Mouse (Mus musculus) stomach, postnatal 0 days (tissue): ENCODE data around the gene Tbrg1. TPM values are rescaled to one million over a fixed set of nuclear protein-coding genes. Genes with fewer than 3 reads are reported as not detected.
A peak's percentile ranks its signal among the peaks of the same experiment; 100 is the strongest.

Source experiments
- ATAC-seq: fragments of 200-750 bp; cut with Nextera tagmentation; 2 replicates; pipeline ENCODE4 v1.8.0; 2017; ENCODE audit not compliant: low FRiP score, low TSS enrichment
- DNase-seq: peaks from one replicate; pipeline ENCODE4 v3.0.0-alpha.2; 2016; ENCODE audit warnings: low spot score
- H3K27ac ChIP-seq: fragments of 300-500 bp; sonication (generic); replicated peaks from 2 replicates; pipeline ENCODE4 v1.5.1; 2014; ENCODE audit warnings: mild to moderate bottlenecking, control low read depth
- H3K27me3 ChIP-seq: fragments of 300-500 bp; sonication (generic); 2 replicates; pipeline ENCODE4 v1.6.1; 2014; ENCODE audit warnings: low read length; ENCODE audit not compliant: control insufficient read depth, insufficient read depth
- H3K36me3 ChIP-seq: fragments of 300-500 bp; sonication (generic); 2 replicates; pipeline ENCODE4 v1.6.1; 2014; ENCODE audit warnings: low read length, mixed read lengths; ENCODE audit not compliant: control insufficient read depth, insufficient read depth
- H3K4me1 ChIP-seq: fragments of 300-500 bp; sonication (generic); replicated peaks from 2 replicates; pipeline ENCODE4 v1.6.1; 2014; ENCODE audit warnings: antibody characterized with exemption; ENCODE audit not compliant: control insufficient read depth, insufficient read depth
- H3K4me2 ChIP-seq: fragments of 300-500 bp; sonication (generic); replicated peaks from 2 replicates; pipeline ENCODE4 v1.6.1; 2014; ENCODE audit warnings: low read depth, mild to moderate bottlenecking, control low read depth, moderate library complexity
- H3K4me3 ChIP-seq: fragments of 300-500 bp; sonication (generic); 2 replicates; pipeline ENCODE4 v1.5.1; 2014; ENCODE audit warnings: low read depth, low read length, control low read depth
- H3K9ac ChIP-seq: fragments of 300-500 bp; sonication (generic); 2 replicates; pipeline ENCODE4 v1.6.1; 2014; ENCODE audit warnings: mild to moderate bottlenecking, low read length, control low read depth, mixed read lengths
- H3K9me3 ChIP-seq: fragments of 300-500 bp; sonication (generic); 2 replicates; pipeline ENCODE4 v1.6.1; 2016; ENCODE audit warnings: low read length; ENCODE audit not compliant: control insufficient read depth
- CTCF ChIP-seq: IDR thresholded peaks from 2 replicates; pipeline ENCODE4 v1.5.1; 2016; ENCODE audit warnings: antibody characterized with exemption, low read depth, mild to moderate bottlenecking, moderate library complexity
- EP300 ChIP-seq: optimal IDR thresholded peaks from 2 replicates; pipeline ENCODE3; 2016; ENCODE audit warnings: antibody characterized with exemption
- WGBS: fragments of 180-500 bp; shearing (Covaris S2); extraction: QIAGEN DNeasy Blood & Tissue Kit; methylation state at CpG from one replicate; pipeline ENCODE4 v1.1.7; 2014; 5-methylcytosine and 5-hydroxymethylcytosine counted together
- polyA plus RNA-seq: library from polyadenylated mRNA; unstranded; fragments of >200 nt; fragmentation: Nextera tagmentation; extraction: Ambion mirVana; gene quantifications from 2 replicates; pipeline ENCODE4 v1.2.1, GENCODE M21; 2015

Gene Tbrg1
- polyA plus RNA-seq, 1 experiment from 2014 or later = 180 TPM

GRCm38 (mm10) chr9:37623981-37624380 lies 33.1 kb downstream of the Tbrg1 start:
- DNase-seq = no peak
- Histone ChIP-seq H3K36me3 (no peaks in the 10 kb centered on the region), H3K4me2 (no peak overlapping the region), H3K27ac (no peak overlapping the region), H3K9me3 (no peaks in the 10 kb centered on the region), H3K9ac (no peak overlapping the region), H3K27me3 (no peaks in the 10 kb centered on the region), H3K4me1 (no peaks in the 10 kb centered on the region), H3K4me3 (no peak overlapping the region)
- no peak for ATAC-seq
- TF ChIP-seq CTCF (no peak), EP300 (no peak)
- 66% methylated on average over 3 of the region's 3 CpGs for WGBS

GRCm38 (mm10) chr9:37621290-37621689 lies 35.8 kb downstream of the Tbrg1 start:
- Histone ChIP-seq H3K9ac (no peak overlapping the region), H3K27ac (no peak overlapping the region), H3K4me1 (no peaks in the 10 kb centered on the region), H3K27me3 (no peaks in the 10 kb centered on the region), H3K4me3 (no peak overlapping the region), H3K9me3 (no peaks in the 10 kb centered on the region), H3K36me3 (no peaks in the 10 kb centered on the region), H3K4me2 (no peak overlapping the region)
- DNase-seq (no peak), ATAC-seq (no peak)
- 80% methylated on average over 6 of the region's 6 CpGs for WGBS
- TF ChIP-seq EP300 (no peak), CTCF (no peak)

GRCm38 (mm10) chr9:37616770-37617169 lies 40.3 kb downstream of the Tbrg1 start:
- Histone ChIP-seq H3K4me2 (no peak overlapping the region), H3K4me3 (no peak overlapping the region), H3K36me3 (no peaks in the 10 kb centered on the region), H3K27me3 (no peaks in the 10 kb centered on the region), H3K27ac (no peak overlapping the region), H3K9me3 (no peaks in the 10 kb centered on the region), H3K9ac (no peak overlapping the region), H3K4me1 (no peaks in the 10 kb centered on the region)
- TF ChIP-seq CTCF (peak; percentile 86), EP300 (no peak)
- no peak for ATAC-seq
- DNase-seq = peak; percentile 17
- 62% methylated on average over 2 of the region's 2 CpGs for WGBS

- ATAC-seq (no peak), DNase-seq (no peak)
- no peak for TF ChIP-seq EP300
- TF ChIP-seq CTCF = no peak
- Histone ChIP-seq H3K27ac (no peak overlapping the region), H3K4me2 (no peak overlapping the region), H3K9me3 (no peaks in the 10 kb centered on the region), H3K4me1 (no peaks in the 10 kb centered on the region), H3K27me3 (no peaks in the 10 kb centered on the region), H3K4me3 (no peak overlapping the region), H3K36me3 (no peaks in the 10 kb centered on the region), H3K9ac (no peak overlapping the region)
- WGBS = 71% methylated on average over 5 of the region's 5 CpGs
These were observed 41.9 kb downstream of the Tbrg1 start for GRCm38 (mm10) chr9:37615220-37615619.

- Histone ChIP-seq H3K4me2 (peak overlapping the region; percentile 72; the same call in 1 of the 2 replicates), H3K9me3 (no peaks in the 10 kb centered on the region), H3K4me3 (peak overlapping the region; percentile 72; the same call in 1 of the 2 replicates), H3K27me3 (no peaks in the 10 kb centered on the region), H3K36me3 (no peaks in the 10 kb centered on the region), H3K4me1 (no peaks in the 10 kb centered on the region), H3K27ac (no peak overlapping the region), H3K9ac (no peak overlapping the region; the same call in 1 of the 2 replicates)
- no peak; the same call in 1 of the 2 replicates for ATAC-seq
- TF ChIP-seq CTCF (0 out of 2 replicates have a peak, but pooled peaks have one; percentile 4), EP300 (no peak)
- no peak for DNase-seq
These were observed 42.8 kb downstream of the Tbrg1 start for GRCm38 (mm10) chr9:37614316-37614715.

GRCm38 (mm10) chr9:37613911-37614280 lies 43.2 kb downstream of the Tbrg1 start:
- Histone ChIP-seq H3K9ac (peak overlapping the region; percentile 52), H3K27ac (peak overlapping the region; percentile 81; the same call in 1 of the 2 replicates), H3K9me3 (no peaks in the 10 kb centered on the region), H3K4me1 (no peaks in the 10 kb centered on the region), H3K36me3 (no peaks in the 10 kb centered on the region), H3K4me3 (peak overlapping the region; percentile 72), H3K4me2 (peak overlapping the region; percentile 72), H3K27me3 (no peaks in the 10 kb centered on the region)
- no peak for ATAC-seq
- no peak for DNase-seq
- no peak for TF ChIP-seq EP300
- TF ChIP-seq CTCF = no peak
- WGBS = 19% methylated on average over 6 of the region's 6 CpGs
